Mouse (Mus musculus): Measurements from ENCODE around the gene Cep170b.
A peak's percentile ranks its signal among the peaks of the same experiment; 100 is the strongest.

Gene Cep170b

DNA sequence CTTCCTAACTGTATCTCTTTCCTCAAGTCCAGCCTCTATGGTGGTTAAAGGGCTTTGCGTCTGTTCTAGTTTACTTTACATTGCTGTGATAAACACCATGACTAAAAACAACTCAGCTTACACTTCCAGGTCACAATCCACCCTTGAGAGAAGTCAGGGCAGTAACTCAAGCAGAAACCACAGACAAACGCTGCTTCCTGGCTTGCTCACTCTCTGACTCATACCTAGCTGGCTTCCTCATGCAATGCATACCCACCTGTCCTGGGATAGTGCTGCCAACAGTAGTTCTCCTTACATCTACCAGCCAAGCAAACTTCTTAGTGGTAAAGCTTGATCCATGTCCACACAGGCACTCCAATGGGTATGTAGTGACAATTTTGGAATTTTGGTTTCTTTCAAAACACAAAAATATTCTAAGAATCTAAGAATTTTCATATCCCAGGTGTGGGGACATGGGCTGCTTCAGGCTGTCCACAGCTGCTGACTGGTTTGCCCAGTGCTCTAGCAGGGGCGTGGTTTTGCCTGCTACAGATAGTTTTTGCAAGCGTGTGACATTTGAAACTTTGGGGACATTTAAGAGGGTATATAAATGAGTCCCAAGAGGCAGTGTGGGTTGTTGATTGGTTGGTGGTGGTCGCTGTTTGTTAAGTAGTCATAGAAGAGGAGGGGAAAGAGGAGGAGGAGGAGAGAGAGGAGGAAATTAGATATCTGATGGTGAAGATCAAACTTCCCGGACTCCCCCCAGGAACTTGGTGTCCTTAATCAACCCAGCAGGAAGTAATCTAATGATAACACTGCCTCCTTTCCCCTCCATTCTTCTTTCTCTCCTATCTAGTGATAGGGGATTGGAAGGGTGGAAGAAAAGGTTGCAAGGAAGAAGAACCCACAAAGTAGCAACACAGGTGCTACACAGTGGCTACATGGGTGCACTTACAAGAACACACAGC is 17.6 kb upstream of the Cep170b start:
- DNase-seq: no peak

- peak; percentile 94 to 96 for DNase-seq
Measured at GRCm38 (mm10) chr12:112706704-112707572, 13.3 kb upstream of the Cep170b start.

DNA sequence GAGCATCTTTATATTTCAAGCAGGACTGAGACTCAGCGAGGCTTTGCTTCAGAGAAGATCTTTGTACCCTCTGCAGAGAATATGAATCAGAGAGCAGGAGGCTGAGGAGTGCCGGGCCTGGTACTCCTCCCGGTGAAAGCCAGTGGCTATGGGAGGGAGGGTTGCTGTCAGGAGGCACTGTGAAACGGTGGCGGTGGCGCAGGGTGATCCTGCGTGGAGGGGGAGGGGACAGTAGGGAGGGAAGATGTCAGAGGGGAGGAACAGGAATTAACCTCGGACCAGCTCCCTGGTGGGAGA is 12.7 kb upstream of the Cep170b start:
- DNase-seq: no peak

DNA sequence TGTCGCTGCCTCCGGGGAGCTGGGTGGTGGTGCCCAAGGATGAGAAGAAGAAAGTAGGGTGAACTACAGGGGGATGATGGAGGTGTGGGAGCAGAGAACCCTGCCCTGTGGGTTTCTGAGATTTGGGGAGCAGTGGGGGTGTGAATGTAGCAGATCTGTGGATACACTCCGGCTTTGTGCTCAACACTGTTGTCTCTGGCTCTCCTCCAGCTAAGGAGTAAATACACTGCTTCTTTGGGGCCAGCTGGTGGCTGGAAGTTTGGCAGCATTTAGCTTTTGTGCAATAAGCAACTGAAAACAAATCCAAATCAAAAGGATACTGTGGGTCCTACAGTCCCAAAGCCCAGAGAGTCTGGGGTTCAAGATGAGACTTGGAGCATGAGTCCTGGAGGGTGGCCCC is 6.3 kb upstream of the Cep170b start:
- DNase-seq: peak in 1 of 2 experiments; percentile 35

GRCm38 (mm10) chr12:112717140-112717539 is 3.1 kb upstream of the Cep170b start:
- DNase-seq: peak; percentile 64 to 76

DNA sequence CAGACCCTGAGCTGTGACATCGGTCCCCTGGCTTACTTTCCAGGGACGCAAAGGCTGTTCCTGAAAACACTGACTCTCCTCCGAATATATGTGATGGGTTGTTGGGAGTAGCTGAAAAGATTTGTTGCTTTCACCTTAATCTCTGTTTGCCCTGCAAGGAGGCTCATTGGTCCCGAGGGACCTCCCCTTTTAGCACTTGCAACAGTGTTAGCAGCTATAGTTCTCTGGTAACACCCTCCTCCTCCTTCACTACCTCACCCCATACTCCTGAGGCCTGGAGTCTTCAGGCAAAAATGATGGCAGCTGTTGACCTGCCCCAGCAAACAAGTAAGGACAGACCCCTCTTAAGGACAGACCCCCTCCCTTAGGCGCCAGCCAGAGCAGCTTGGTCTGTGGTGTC is 1.3 kb upstream of the Cep170b start:
- no peak for DNase-seq

- peak in 1 of 2 experiments; percentile 38 for DNase-seq
Measured at GRCm38 (mm10) chr12:112720890-112721423, 702 bp downstream of the Cep170b start.

DNA sequence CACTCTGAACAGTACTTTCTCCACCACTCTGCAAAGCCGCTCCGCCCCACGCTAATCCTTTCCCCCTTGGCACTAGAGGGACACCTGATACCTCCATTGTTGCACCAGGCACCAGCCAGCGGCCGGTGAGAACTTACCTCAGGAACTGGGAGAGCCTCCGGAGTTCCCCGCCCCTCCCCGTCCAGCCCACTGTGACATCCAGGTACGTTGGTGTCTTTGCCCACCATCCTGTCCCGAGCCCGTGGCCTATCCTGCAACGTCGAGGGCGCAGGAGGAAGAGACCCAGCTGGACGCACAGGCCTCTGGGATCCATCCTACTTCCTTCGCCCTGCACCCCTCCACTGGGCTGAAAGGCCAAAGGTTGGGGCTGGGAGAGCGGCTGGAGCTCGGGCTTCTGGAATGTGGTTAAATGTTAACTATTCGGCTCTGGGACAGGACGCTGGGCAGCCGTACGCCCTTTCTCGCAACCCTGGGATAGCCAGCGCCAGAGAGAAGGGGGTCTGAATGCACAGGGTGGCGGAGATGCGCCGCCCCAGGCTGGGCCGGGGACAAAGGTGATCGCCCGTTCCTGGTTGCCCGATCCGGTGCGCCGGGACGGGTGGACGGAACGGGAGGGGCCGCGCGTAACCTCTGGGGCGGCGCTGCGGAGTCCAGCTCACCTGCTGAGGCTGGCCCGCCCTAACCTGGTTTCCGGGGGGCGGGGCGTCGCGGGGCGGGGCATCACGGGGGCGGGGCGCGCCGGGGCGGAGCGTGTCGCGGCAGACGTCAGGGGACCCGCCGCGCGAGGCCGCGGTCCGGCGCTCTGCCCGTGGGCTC is 1.4 kb downstream of the Cep170b start:
- DNase-seq: peak; percentile 80 to 83

DNA sequence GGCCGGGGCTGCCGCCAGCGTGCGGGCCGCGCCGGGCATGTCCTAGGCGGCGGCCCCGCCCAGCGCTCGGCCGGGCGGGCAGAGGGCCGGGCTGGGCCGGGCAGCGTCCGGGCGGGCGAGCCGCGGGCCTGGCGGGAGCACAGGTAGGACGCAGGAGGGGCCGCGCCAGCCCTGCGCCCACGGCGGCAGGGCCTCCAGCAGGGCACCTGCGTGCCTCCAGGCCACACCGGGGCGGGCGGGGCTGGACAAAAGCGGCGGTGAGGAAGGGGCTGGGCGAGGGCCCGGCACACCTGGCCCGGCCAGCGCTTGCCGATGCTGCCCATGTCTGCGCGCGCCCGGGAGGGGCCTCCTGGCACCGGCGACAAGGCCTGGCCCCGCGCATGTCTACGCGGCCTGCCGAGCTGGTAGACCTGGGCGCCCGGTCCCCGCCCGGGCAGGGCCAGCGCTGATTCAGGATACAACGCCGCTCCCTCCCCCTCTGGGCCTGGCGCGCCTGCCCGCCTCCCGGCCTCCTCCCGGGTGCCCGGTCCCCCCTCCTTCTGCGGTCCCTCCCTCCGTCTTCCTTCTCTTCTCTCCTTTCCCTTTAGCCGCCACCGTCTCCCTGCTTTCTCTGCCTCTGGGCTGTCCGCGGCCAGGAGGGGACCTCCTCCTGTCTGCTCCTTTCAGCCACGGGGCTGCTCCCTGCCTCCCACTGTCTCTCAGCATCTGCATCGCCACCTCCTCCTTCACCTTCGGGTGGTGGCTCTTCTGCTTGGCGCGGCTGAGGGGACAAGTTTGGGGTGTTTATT is 2.2 kb downstream of the Cep170b start:
- DNase-seq: peak; percentile 77 to 79

DNA sequence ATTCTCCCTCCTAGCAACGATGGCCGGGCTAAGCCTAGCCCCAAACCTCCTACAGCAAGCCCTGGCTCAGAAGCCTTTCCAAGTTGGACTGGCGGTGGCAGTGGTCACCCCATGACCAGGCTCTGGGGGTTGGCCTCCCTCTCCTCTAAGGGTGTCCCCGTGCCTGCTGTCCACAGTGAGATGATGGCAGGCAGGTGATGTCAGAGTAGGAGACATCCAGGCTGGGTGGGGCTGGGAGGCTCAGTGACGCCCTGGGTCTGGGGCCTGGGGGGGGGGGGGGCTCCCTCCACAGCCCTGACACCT is 2.7 kb downstream of the Cep170b start:
- DNase-seq: no peak

DNA sequence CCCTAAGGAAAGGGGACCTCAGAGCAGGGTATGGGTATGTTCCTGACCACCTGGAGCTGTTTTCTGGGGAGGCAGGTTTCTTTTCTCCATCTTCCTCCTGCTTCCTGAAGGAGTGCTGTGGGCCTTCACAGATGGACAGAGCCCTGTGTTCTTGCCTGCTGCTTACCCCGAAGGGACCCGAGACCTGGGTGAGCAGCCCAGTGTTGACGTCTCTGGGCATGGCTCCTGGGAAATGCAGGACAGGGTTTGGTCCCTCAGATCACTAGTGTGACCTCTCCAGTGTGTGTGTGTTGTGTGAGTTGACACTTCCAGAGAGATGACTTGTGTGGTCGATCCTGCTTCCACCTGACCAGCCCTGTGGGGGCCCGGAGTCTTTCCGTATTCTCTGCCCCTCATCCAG is 3.2 kb downstream of the Cep170b start:
- DNase-seq: no peak

DNA sequence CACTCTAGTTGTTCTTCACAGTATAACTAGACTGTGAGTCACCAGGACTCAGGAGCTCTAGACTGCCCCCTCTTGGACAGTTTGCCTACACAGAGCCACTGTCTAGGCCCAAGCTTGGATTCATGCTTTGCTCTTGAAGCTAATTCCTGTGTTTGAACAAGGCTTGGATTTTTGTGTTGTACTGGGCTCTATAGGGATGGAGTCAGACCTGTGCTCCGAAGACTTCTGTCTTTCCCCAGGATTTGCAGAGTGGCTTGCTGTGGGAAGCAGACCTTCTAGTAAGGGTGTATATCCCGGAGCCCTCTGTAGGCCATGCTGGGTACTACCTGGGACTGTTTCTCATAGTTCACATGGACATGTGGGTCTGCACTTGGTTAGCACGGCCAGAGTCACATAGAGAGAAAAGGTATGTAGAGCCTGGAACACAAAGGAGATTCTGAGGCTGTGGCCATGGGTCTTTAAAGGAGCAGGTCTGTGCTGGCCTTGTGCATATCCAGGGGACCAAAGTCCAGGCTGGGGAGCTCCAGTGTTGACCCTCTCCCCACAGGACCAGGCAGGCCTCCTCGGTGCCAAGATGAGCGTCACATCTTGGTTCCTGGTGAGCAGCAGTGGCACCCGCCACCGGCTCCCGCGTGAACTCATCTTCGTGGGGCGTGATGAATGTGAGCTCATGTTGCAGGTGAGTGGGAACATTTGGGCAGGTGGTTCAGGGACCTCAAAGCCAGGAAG is 4.0 kb downstream of the Cep170b start:
- DNase-seq: peak; percentile 90 to 94

DNA sequence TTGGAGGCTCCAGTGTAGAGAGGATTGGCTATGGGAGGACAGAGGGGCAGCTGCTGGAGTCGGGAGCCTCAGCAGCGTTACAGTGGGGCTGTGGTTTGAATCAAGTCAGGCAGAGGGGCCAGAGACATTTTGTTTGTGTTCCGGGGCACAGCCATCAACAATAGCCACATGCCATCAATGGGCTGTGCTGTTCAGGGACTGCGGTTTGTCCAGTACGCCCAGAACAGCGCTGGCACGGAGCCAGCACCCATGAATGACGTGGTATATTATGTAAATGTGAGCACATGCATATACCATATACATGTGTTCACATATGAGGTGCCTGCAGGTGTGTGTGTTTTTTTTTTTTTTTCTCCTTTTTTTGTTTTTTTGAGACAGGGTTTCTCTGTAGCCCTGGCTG is 7.5 kb downstream of the Cep170b start:
- DNase-seq: peak in 1 of 2 experiments; percentile 25

GRCm38 (mm10) chr12:112730808-112731207 is 10.6 kb downstream of the Cep170b start:
- DNase-seq: no peak

DNA sequence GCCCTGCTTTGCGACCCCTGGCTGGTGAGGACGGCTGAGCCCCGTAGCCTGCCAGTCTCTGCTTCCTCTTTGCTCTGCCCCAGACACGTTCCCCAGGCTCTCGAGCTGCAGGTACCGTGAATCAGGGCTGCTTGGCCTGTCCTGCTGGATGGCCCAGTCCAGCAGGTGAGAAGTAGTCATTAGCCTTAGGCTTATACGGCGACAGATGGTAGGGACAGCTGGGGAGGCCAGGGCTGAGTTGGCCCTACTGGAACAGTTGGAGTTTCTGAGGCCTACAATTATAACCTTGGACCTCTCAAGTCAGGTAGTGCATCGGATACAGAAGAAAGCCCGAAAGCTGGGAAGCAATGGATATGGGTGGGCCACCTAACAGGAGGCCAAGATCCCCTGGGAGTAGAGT is 12.3 kb downstream of the Cep170b start:
- no peak for DNase-seq

DNA sequence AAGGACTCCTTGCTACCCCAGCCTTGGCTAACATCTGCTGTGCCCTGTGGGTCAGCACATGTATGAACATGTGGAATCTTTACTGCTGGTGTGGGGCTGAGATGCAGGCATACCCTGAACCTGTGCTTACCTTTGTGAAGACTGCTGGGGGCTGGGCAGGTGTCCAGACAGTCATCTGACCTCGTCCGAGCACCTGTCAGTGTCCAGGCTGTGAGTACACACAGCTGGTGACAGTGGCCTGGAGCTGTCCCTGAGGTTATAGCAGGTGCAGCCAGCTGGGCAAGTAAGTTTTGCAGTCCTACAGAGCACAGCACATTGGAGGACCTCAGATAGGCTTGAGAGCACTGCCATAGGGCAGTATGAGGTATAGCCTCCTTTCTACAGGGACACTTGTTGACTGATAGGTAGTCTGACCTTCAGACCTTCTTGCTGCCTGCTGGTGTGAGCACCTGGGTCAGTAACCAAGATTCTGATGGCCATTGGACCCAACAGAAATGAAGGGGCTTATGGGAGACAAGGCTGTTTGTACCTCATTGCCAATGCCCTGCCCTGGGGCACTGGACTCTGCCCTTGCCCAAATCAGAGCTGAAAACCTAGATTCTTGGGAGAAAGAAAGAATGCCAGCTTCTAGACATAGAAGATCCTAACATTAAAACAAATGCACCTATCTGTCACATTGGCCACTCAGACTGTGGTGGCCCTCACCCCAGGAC is 14.0 kb downstream of the Cep170b start:
- no peak for DNase-seq

DNA sequence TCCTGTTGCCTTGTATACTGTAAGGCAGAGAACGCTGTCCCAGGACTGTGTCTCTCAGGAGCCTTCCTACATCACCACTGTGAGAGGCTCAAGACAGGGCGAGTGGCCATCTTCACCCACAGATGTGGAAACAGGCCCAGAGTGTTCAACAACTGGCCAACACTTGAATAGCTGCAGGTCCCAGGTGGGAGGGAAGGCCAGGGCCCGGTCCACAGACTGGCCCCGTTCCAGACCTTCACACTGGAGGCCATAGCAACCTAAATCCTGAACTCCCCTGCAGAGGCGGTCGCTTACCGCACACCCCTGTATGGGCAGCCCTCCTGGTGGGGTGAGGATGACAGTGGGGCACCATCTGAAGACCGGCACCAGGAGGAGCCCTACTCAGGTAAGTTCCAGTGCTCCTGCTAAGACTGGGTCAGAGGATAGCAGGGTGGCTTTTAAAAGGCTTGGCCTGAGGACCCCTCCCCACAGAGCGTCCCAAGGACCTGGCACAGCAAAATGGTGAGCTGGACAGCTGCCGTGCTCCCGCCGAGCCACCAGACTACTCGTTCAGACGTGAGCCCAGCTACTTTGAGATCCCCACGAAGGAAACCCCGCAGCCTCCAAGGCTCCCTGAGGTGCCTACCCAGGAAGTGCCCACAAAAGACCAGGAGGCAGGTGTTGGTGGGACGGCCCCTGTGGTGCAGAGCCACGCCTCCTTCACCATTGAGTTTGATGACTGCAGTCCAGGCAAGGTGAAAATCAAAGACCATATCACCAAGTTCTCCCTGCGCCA is 14.8 kb downstream of the Cep170b start:
- DNase-seq: peak; percentile 44 to 51

- peak; percentile 74 to 77 for DNase-seq
Measured at GRCm38 (mm10) chr12:112735896-112736635, 15.8 kb downstream of the Cep170b start.

DNA sequence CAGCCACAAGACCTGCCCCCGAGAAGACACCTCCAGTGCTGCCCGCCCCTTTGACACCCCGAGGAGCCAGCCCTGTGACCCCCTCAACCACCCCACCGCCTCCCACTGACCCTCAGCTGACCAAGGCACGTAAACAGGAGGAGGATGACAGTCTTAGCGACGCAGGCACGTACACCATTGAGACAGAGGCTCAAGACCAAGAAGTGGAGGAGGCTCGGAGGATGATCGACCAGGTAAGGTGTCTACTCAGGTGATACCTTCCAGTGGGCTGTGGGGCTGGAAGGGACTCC is 16.3 kb downstream of the Cep170b start:
- no peak for DNase-seq

Measured in cerebellum, postnatal 14 days (tissue).